Mouse (Mus musculus) cerebellum, postnatal 25 days (tissue): Measurements from ENCODE around the gene Tcf23.

Source experiments
- DNase-seq, 2 experiments: peaks; one replicate each; pipeline ENCODE4 v3.0.0; 2021; ENCODE audit warnings: mixed read lengths in 2 of 2

The Tcf23 gene

GRCm38 (mm10) chr5:30968416-30968815 is at the start of gene Tcf23:
Gene Tcf23 (plus strand): TSS chr5:30968662.
- DNase-seq, result no peak

GRCm38 (mm10) chr5:30918691-30919090 is 49.8 kb upstream of the Tcf23 start:
- DNase-seq, result no peak

GRCm38 (mm10) chr5:30919831-30920614 is 48.4 kb upstream of the Tcf23 start:
- no peak for DNase-seq

GRCm38 (mm10) chr5:30920621-30921020 is 47.8 kb upstream of the Tcf23 start:
- peak in 1 of 2 experiments; percentile 25 for DNase-seq

GRCm38 (mm10) chr5:30921256-30922033 is 47.0 kb upstream of the Tcf23 start, which contains the start of gene Khk:
Gene Khk (plus strand): TSS chr5:30921431.
- peak; percentile 95 to 98 for DNase-seq

- peak in 1 of 2 experiments; percentile 22 for DNase-seq
Measured at GRCm38 (mm10) chr5:30922581-30923041, 45.9 kb upstream of the Tcf23 start.

- no peak for DNase-seq
Measured at GRCm38 (mm10) chr5:30923119-30923518, 45.3 kb upstream of the Tcf23 start.

GRCm38 (mm10) chr5:30924614-30925013 is 43.8 kb upstream of the Tcf23 start:
- DNase-seq, result no peak

GRCm38 (mm10) chr5:30925217-30925616 is 43.2 kb upstream of the Tcf23 start:
- no peak for DNase-seq

- no peak for DNase-seq
Measured at GRCm38 (mm10) chr5:30926073-30926472, 42.4 kb upstream of the Tcf23 start.

- DNase-seq, result peak in 1 of 2 experiments; percentile 56
Measured at GRCm38 (mm10) chr5:30927945-30928529, 40.4 kb upstream of the Tcf23 start.

GRCm38 (mm10) chr5:30930121-30930520 is 38.3 kb upstream of the Tcf23 start:
- DNase-seq, result peak; percentile 84 to 91

- peak; percentile 30 to 54 for DNase-seq
Measured at GRCm38 (mm10) chr5:30930846-30931245, 37.6 kb upstream of the Tcf23 start.

- no peak for DNase-seq
Measured at GRCm38 (mm10) chr5:30931378-30931777, 37.1 kb upstream of the Tcf23 start.

- no peak for DNase-seq
Measured at GRCm38 (mm10) chr5:30933705-30934104, 34.8 kb upstream of the Tcf23 start.

- DNase-seq, result peak in 1 of 2 experiments; percentile 7
Measured at GRCm38 (mm10) chr5:30934725-30935461, 33.6 kb upstream of the Tcf23 start.

- DNase-seq, result no peak
Measured at GRCm38 (mm10) chr5:30943004-30943403, 25.5 kb upstream of the Tcf23 start.

GRCm38 (mm10) chr5:30944344-30944743 is 24.1 kb upstream of the Tcf23 start:
- DNase-seq, result no peak

- DNase-seq, result peak; percentile 76 to 87
Measured at GRCm38 (mm10) chr5:30944956-30945781, 23.3 kb upstream of the Tcf23 start, which contains the start of gene Cgref1. Gene Cgref1 (minus strand): TSS chr5:30945591.

GRCm38 (mm10) chr5:30948620-30949019 is 19.8 kb upstream of the Tcf23 start:
- DNase-seq, result no peak

- peak; percentile 86 to 92 for DNase-seq
Measured at GRCm38 (mm10) chr5:30949654-30950326, 18.7 kb upstream of the Tcf23 start.
